Mouse (Mus musculus) E14TG2a.4 (cell line): ENCODE measurements around the gene Gm10553.
"Not testable (repeated sequence)": the region's sequence is repeated elsewhere in the genome, so short reads cannot be mapped to it uniquely, and the experiment has no call there.

Experiments used
- CTCF ChIP-seq: conservative IDR thresholded peaks from 2 replicates; pipeline ENCODE4 v1.5.1; 2014; ENCODE audit warnings: low read length
- NANOG ChIP-seq: IDR thresholded peaks from 2 replicates; pipeline ENCODE4 v1.6.1; 2014; ENCODE audit warnings: borderline replicate concordance, low read length, mixed read lengths
- POU5F1 ChIP-seq: IDR thresholded peaks from 2 replicates; pipeline ENCODE4 v1.6.1; 2014; ENCODE audit warnings: low read length, borderline replicate concordance

DNA sequence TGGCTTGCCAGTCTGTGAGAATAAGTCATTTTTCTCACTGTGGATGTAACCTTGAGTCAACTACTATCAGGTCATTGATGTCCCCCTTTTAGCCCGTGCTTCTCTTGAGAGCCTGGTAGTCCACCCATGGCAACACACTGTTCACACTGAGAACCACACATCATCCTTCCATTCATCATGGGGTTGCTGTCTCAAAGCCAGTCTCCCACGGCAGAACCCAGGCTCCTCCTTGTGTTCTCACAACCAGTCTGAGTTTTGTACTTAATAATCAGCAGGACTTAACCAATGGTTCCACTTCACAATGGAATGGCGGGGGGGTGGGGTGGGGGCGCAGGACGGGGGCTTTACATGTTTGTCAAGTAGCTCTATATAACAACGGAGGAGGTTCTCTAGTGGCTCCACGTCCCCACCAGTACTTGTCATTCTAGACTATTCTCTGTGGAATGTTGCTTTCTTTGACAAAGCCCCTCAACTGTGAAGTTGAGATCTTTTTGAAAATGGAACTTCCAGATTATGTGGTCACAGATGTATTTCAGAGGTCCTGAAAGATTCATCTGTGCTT, 6.9 kb upstream of the Gm10553 start:
- TF ChIP-seq CTCF, NANOG, POU5F1: not testable (repeated sequence)
